Mouse (Mus musculus): ENCODE measurements around the gene Farp1. TPM values are rescaled to one million over a fixed set of nuclear protein-coding genes. Genes with fewer than 3 reads are reported as not detected.

The Farp1 gene
- polyA plus RNA-seq, 1 experiment from 2014 or later = 41.2 TPM

GRCm38 (mm10) chr14:121199789-121200188 is 164.8 kb downstream of the Farp1 start:
- H3K4me3 ChIP-seq = no peak overlapping the region
- no peaks in the 10 kb centered on the region for H3K36me3 ChIP-seq (replicated peaks)
- H3K27me3 ChIP-seq (replicated peaks) = no peaks in the 10 kb centered on the region
- WGBS = 57% methylated on average over 8 of the region's 8 CpGs
- peak; percentile 57; the same call in 1 of the 2 replicates for ATAC-seq (replicated peaks)
- no peak overlapping the region for H3K9ac ChIP-seq
- H3K9me3 ChIP-seq = no peaks in the 10 kb centered on the region
- H3K27ac ChIP-seq = peak overlapping the region; percentile 48; the same call in 1 of the 2 replicates
- H3K4me1 ChIP-seq = peaks cover 19% of the 10 kb centered on the region
- no peak overlapping the region for H3K4me2 ChIP-seq

- 80% methylated on average over 8 of the region's 8 CpGs for WGBS
- H3K9me3 ChIP-seq = no peaks in the 10 kb centered on the region
- H3K27ac ChIP-seq = 0 out of 2 replicates have a peak overlapping the region, but pooled peaks have one; percentile 11
- no peak for ATAC-seq (replicated peaks)
- H3K27me3 ChIP-seq (replicated peaks) = no peaks in the 10 kb centered on the region
- H3K4me2 ChIP-seq = no peak overlapping the region
- H3K4me1 ChIP-seq = peaks cover 19% of the 10 kb centered on the region
- no peak overlapping the region for H3K9ac ChIP-seq
- no peak overlapping the region for H3K4me3 ChIP-seq
- no peaks in the 10 kb centered on the region for H3K36me3 ChIP-seq (replicated peaks)
Measured at GRCm38 (mm10) chr14:121200353-121200752, 165.4 kb downstream of the Farp1 start.

- H3K4me3 ChIP-seq = no peak overlapping the region
- H3K4me1 ChIP-seq = peaks cover 19% of the 10 kb centered on the region
- H3K27ac ChIP-seq = no peak overlapping the region
- no peaks in the 10 kb centered on the region for H3K27me3 ChIP-seq (replicated peaks)
- no peaks in the 10 kb centered on the region for H3K9me3 ChIP-seq
- H3K9ac ChIP-seq = no peak overlapping the region
- H3K36me3 ChIP-seq (replicated peaks) = no peaks in the 10 kb centered on the region
- no peak for ATAC-seq (replicated peaks)
- WGBS = 82% methylated on average over 6 of the region's 6 CpGs
- no peak overlapping the region for H3K4me2 ChIP-seq
Measured at GRCm38 (mm10) chr14:121201178-121201577, 166.2 kb downstream of the Farp1 start.

- 86% methylated on average over 3 of the region's 3 CpGs for WGBS
- Histone ChIP-seq H3K36me3 (replicated peaks) (no peaks in the 10 kb centered on the region), H3K27ac (no peak overlapping the region), H3K27me3 (replicated peaks) (no peaks in the 10 kb centered on the region), H3K4me1 (peaks cover 1% of the 10 kb centered on the region; the same call in 1 of the 2 replicates), H3K9me3 (no peaks in the 10 kb centered on the region), H3K9ac (no peak overlapping the region), H3K4me3 (no peak overlapping the region), H3K4me2 (no peak overlapping the region)
- ATAC-seq (replicated peaks) = no peak
Measured at GRCm38 (mm10) chr14:121205459-121205858, 170.5 kb downstream of the Farp1 start.

- Histone ChIP-seq H3K27ac (peak overlapping the region; percentile 45; the same call in 1 of the 2 replicates), H3K9ac (no peak overlapping the region), H3K9me3 (no peaks in the 10 kb centered on the region), H3K36me3 (replicated peaks) (no peaks in the 10 kb centered on the region), H3K4me1 (no peaks in the 10 kb centered on the region), H3K27me3 (replicated peaks) (no peaks in the 10 kb centered on the region), H3K4me2 (no peak overlapping the region), H3K4me3 (no peak overlapping the region)
- WGBS = 59% methylated on average over 15 of the region's 15 CpGs
- ATAC-seq (replicated peaks) = 0 out of 2 replicates have a peak, but pooled peaks have one; percentile 53
Measured at GRCm38 (mm10) chr14:121207441-121208158, 172.6 kb downstream of the Farp1 start.

- no peak overlapping the region for H3K27ac ChIP-seq
- H3K36me3 ChIP-seq (replicated peaks) = no peaks in the 10 kb centered on the region
- H3K4me3 ChIP-seq = no peak overlapping the region
- H3K9me3 ChIP-seq = no peaks in the 10 kb centered on the region
- 60% methylated on average over 3 of the region's 3 CpGs for WGBS
- no peaks in the 10 kb centered on the region for H3K27me3 ChIP-seq (replicated peaks)
- no peak overlapping the region for H3K9ac ChIP-seq
- no peak for ATAC-seq (replicated peaks)
- no peaks in the 10 kb centered on the region for H3K4me1 ChIP-seq
- H3K4me2 ChIP-seq = no peak overlapping the region
Measured at GRCm38 (mm10) chr14:121208159-121208515, 173.1 kb downstream of the Farp1 start.

- ATAC-seq (replicated peaks) = no peak
- H3K4me2 ChIP-seq = no peak overlapping the region
- H3K27me3 ChIP-seq (replicated peaks) = no peaks in the 10 kb centered on the region
Measured at GRCm38 (mm10) chr14:121210318-121210717, 175.3 kb downstream of the Farp1 start.

GRCm38 (mm10) chr14:121213650-121214049 is 178.7 kb downstream of the Farp1 start:
- 0 out of 2 replicates have a peak, but pooled peaks cover 2% of the 10 kb centered on the region for H3K4me1 ChIP-seq
- H3K4me2 ChIP-seq = no peak overlapping the region
- no peak overlapping the region for H3K9ac ChIP-seq
- H3K9me3 ChIP-seq = no peaks in the 10 kb centered on the region
- no peaks in the 10 kb centered on the region for H3K36me3 ChIP-seq (replicated peaks)
- 64% methylated on average over 4 of the region's 4 CpGs for WGBS
- no peak for ATAC-seq (replicated peaks)
- H3K27ac ChIP-seq = no peak overlapping the region
- H3K4me3 ChIP-seq = no peak overlapping the region
- H3K27me3 ChIP-seq (replicated peaks) = no peaks in the 10 kb centered on the region

More at GRCm38 (mm10) chr14:121210318-121210717, 175.3 kb downstream of the Farp1 start:
- WGBS = 89% methylated on average over 3 of the region's 3 CpGs
- H3K9me3 ChIP-seq = no peaks in the 10 kb centered on the region
- no peaks in the 10 kb centered on the region for H3K4me1 ChIP-seq
- H3K4me3 ChIP-seq = no peak overlapping the region
- H3K36me3 ChIP-seq (replicated peaks) = no peaks in the 10 kb centered on the region
- H3K27ac ChIP-seq = no peak overlapping the region
- H3K9ac ChIP-seq = no peak overlapping the region

- WGBS = 86% methylated on average over 11 of the region's 11 CpGs
- H3K9ac ChIP-seq = no peak overlapping the region
- H3K4me3 ChIP-seq = no peak overlapping the region
- H3K36me3 ChIP-seq (replicated peaks) = no peaks in the 10 kb centered on the region
- H3K4me1 ChIP-seq = 0 out of 2 replicates have a peak, but pooled peaks cover 13% of the 10 kb centered on the region
- H3K27me3 ChIP-seq (replicated peaks) = no peaks in the 10 kb centered on the region
- no peak overlapping the region for H3K27ac ChIP-seq
- no peak overlapping the region for H3K4me2 ChIP-seq
- no peak for ATAC-seq (replicated peaks)
- H3K9me3 ChIP-seq = no peaks in the 10 kb centered on the region
Measured at GRCm38 (mm10) chr14:121214636-121215257, 179.7 kb downstream of the Farp1 start.

- no peaks in the 10 kb centered on the region for H3K9me3 ChIP-seq
- no peak for ATAC-seq (replicated peaks)
- H3K27me3 ChIP-seq (replicated peaks) = no peaks in the 10 kb centered on the region
- H3K4me2 ChIP-seq = no peak overlapping the region
- 0 out of 2 replicates have a peak, but pooled peaks cover 13% of the 10 kb centered on the region for H3K4me1 ChIP-seq
- no peak overlapping the region for H3K4me3 ChIP-seq
- no peak overlapping the region for H3K27ac ChIP-seq
- no peaks in the 10 kb centered on the region for H3K36me3 ChIP-seq (replicated peaks)
- H3K9ac ChIP-seq = no peak overlapping the region
- WGBS = 79% methylated on average over 5 of the region's 5 CpGs
Measured at GRCm38 (mm10) chr14:121215817-121216216, 180.8 kb downstream of the Farp1 start.

- no peaks in the 10 kb centered on the region for H3K36me3 ChIP-seq (replicated peaks)
- no peaks in the 10 kb centered on the region for H3K27me3 ChIP-seq (replicated peaks)
- no peak overlapping the region for H3K9ac ChIP-seq
- no peak overlapping the region for H3K27ac ChIP-seq
- no peak overlapping the region for H3K4me2 ChIP-seq
- no peak overlapping the region for H3K4me3 ChIP-seq
- no peaks in the 10 kb centered on the region for H3K9me3 ChIP-seq
- 81% methylated on average over 6 of the region's 6 CpGs for WGBS
- H3K4me1 ChIP-seq = 0 out of 2 replicates have a peak, but pooled peaks cover 13% of the 10 kb centered on the region
- ATAC-seq (replicated peaks) = no peak
Measured at GRCm38 (mm10) chr14:121216672-121217071, 181.7 kb downstream of the Farp1 start.

GRCm38 (mm10) chr14:121218620-121219019 is 183.6 kb downstream of the Farp1 start:
- Histone ChIP-seq H3K9me3 (no peaks in the 10 kb centered on the region), H3K27ac (no peak overlapping the region), H3K4me2 (no peak overlapping the region), H3K4me3 (no peak overlapping the region), H3K9ac (no peak overlapping the region), H3K36me3 (replicated peaks) (0 out of 2 replicates have a peak, but pooled peaks cover 5% of the 10 kb centered on the region), H3K4me1 (0 out of 2 replicates have a peak, but pooled peaks cover 13% of the 10 kb centered on the region), H3K27me3 (replicated peaks) (no peaks in the 10 kb centered on the region)
- ATAC-seq (replicated peaks) = no peak
- 83% methylated on average over 7 of the region's 7 CpGs for WGBS

Measured in midbrain, embryonic 15.5 days (tissue).